Mouse (Mus musculus) lung, postnatal 0 days (tissue): ENCODE data around the gene Rbfox2. TPM values are rescaled to one million over a fixed set of nuclear protein-coding genes. Genes with fewer than 3 reads are reported as not detected.
A peak's percentile ranks its signal among the peaks of the same experiment; 100 is the strongest.

Experiments
- ATAC-seq: fragments of 200-750 bp; cut with Nextera tagmentation; 2 replicates; pipeline ENCODE4 v1.8.0; 2017; ENCODE audit warnings: moderate library complexity
- DNase-seq: peaks from one replicate; pipeline ENCODE4 v3.0.0-alpha.2; 2016; ENCODE audit warnings: low spot score
- H3K27ac ChIP-seq: fragments of 300-500 bp; sonication (generic); 2 replicates; pipeline ENCODE4 v1.5.1; 2014; ENCODE audit warnings: antibody characterized with exemption, mild to moderate bottlenecking, low read length, mixed read lengths
- H3K27me3 ChIP-seq: fragments of 300-500 bp; sonication (generic); replicated peaks from 2 replicates; pipeline ENCODE4 v1.6.1; 2014; ENCODE audit warnings: low read length, mixed read lengths; ENCODE audit not compliant: insufficient read depth
- H3K36me3 ChIP-seq: fragments of 300-500 bp; sonication (generic); 2 replicates; pipeline ENCODE4 v1.6.1; 2014; ENCODE audit warnings: low read length, mixed read lengths; ENCODE audit not compliant: insufficient read depth
- H3K4me1 ChIP-seq: fragments of 300-500 bp; sonication (generic); 2 replicates; pipeline ENCODE4 v1.6.1; 2014; ENCODE audit warnings: antibody characterized with exemption, low read depth, low read length, mixed read lengths; ENCODE audit not compliant: insufficient read depth
- H3K4me2 ChIP-seq: fragments of 300-500 bp; sonication (generic); replicated peaks from 2 replicates; pipeline ENCODE4 v1.6.1; 2014; ENCODE audit warnings: low read depth, mild to moderate bottlenecking, low read length, moderate library complexity, mixed read lengths
- H3K4me3 ChIP-seq: fragments of 300-500 bp; sonication (generic); 2 replicates; pipeline ENCODE4 v1.5.1; 2014; ENCODE audit warnings: low read depth, low read length
- H3K9ac ChIP-seq: fragments of 300-500 bp; sonication (generic); replicated peaks from 2 replicates; pipeline ENCODE4 v1.6.1; 2014; ENCODE audit warnings: low read depth, mild to moderate bottlenecking
- H3K9me3 ChIP-seq: fragments of 300-500 bp; sonication (generic); 2 replicates; pipeline ENCODE4 v1.6.1; 2016; ENCODE audit warnings: low read length, mixed read lengths
- CTCF ChIP-seq: IDR thresholded peaks from 2 replicates; pipeline ENCODE4 v1.5.1; 2016; ENCODE audit warnings: antibody characterized with exemption, mild to moderate bottlenecking
- EP300 ChIP-seq: IDR thresholded peaks from 2 replicates; pipeline ENCODE4 v1.6.1; 2016; ENCODE audit warnings: antibody characterized with exemption, mild to moderate bottlenecking, control low read depth
- WGBS: fragments of 180-500 bp; shearing (Covaris S2); extraction: QIAGEN DNeasy Blood & Tissue Kit; methylation state at CpG from one replicate; pipeline ENCODE4 v1.1.7; 2014; 5-methylcytosine and 5-hydroxymethylcytosine counted together
- polyA plus RNA-seq: library from polyadenylated mRNA; unstranded; fragments of >200 nt; fragmentation: Nextera tagmentation; extraction: Ambion mirVana; gene quantifications from 2 replicates; pipeline ENCODE4 v1.2.1, GENCODE M21; 2015

Gene Rbfox2
- polyA plus RNA-seq, 1 experiment from 2014 or later = 17.4 TPM

GRCm38 (mm10) chr15:77278825-77279224, 28.0 kb downstream of the Rbfox2 start:
- DNase-seq = peak; percentile 77
- ATAC-seq = peak; percentile 31; the same call in 1 of the 2 replicates
- H3K9me3 ChIP-seq = no peaks in the 10 kb centered on the region
- H3K4me3 ChIP-seq = no peak overlapping the region
- 49% methylated on average over 5 of the region's 5 CpGs for WGBS
- no peak overlapping the region for H3K27ac ChIP-seq
- H3K4me1 ChIP-seq = no peaks in the 10 kb centered on the region; the same call in 1 of the 2 replicates
- H3K27me3 ChIP-seq = no peaks in the 10 kb centered on the region
- no peak for TF ChIP-seq CTCF
- TF ChIP-seq EP300 = no peak
- no peak overlapping the region for H3K9ac ChIP-seq
- H3K36me3 ChIP-seq = no peaks in the 10 kb centered on the region
- no peak overlapping the region for H3K4me2 ChIP-seq

- Histone ChIP-seq H3K36me3 (no peaks in the 10 kb centered on the region), H3K9ac (no peak overlapping the region), H3K9me3 (no peaks in the 10 kb centered on the region), H3K4me1 (no peaks in the 10 kb centered on the region; the same call in 1 of the 2 replicates), H3K27ac (peak overlapping the region; percentile 43; the same call in 1 of the 2 replicates), H3K27me3 (no peaks in the 10 kb centered on the region), H3K4me3 (no peak overlapping the region), H3K4me2 (no peak overlapping the region)
- TF ChIP-seq CTCF = peak; percentile 86
- TF ChIP-seq EP300 = no peak
- 27% methylated on average over 3 of the region's 3 CpGs for WGBS
- ATAC-seq = peak; percentile 66
- DNase-seq = peak; percentile 89
These were observed 29.7 kb downstream of the Rbfox2 start for GRCm38 (mm10) chr15:77276838-77277725.

- Histone ChIP-seq H3K36me3 (no peaks in the 10 kb centered on the region), H3K27ac (peak overlapping the region; percentile 43; the same call in 1 of the 2 replicates), H3K9me3 (no peaks in the 10 kb centered on the region), H3K27me3 (no peaks in the 10 kb centered on the region), H3K4me2 (no peak overlapping the region), H3K4me1 (no peaks in the 10 kb centered on the region; the same call in 1 of the 2 replicates), H3K4me3 (no peak overlapping the region), H3K9ac (no peak overlapping the region)
- TF ChIP-seq EP300 = no peak
- ATAC-seq (no peak), DNase-seq (no peak)
- WGBS = 60% methylated on average over 1 of the region's 1 CpGs
These were observed 30.5 kb downstream of the Rbfox2 start for GRCm38 (mm10) chr15:77276300-77276699.

- 59% methylated on average over 2 of the region's 2 CpGs for WGBS
- no peaks in the 10 kb centered on the region for H3K9me3 ChIP-seq
- H3K36me3 ChIP-seq = no peaks in the 10 kb centered on the region
These were observed 31.2 kb downstream of the Rbfox2 start for GRCm38 (mm10) chr15:77275572-77275971.

GRCm38 (mm10) chr15:77273947-77274346, 32.9 kb downstream of the Rbfox2 start:
- Histone ChIP-seq H3K36me3 (no peaks in the 10 kb centered on the region), H3K4me3 (no peak overlapping the region), H3K4me2 (no peak overlapping the region), H3K27ac (no peak overlapping the region), H3K4me1 (no peaks in the 10 kb centered on the region; the same call in 1 of the 2 replicates), H3K9me3 (no peaks in the 10 kb centered on the region), H3K9ac (no peak overlapping the region), H3K27me3 (no peaks in the 10 kb centered on the region)
- DNase-seq = no peak
- 76% methylated on average over 6 of the region's 6 CpGs for WGBS
- no peak for TF ChIP-seq EP300
- TF ChIP-seq CTCF = no peak
- no peak for ATAC-seq

More at GRCm38 (mm10) chr15:77275572-77275971, 31.2 kb downstream of the Rbfox2 start:
- no peaks in the 10 kb centered on the region for H3K27me3 ChIP-seq
- H3K9ac ChIP-seq = no peak overlapping the region
- no peaks in the 10 kb centered on the region; the same call in 1 of the 2 replicates for H3K4me1 ChIP-seq
- DNase-seq = peak; percentile 65
- peak overlapping the region; percentile 43; the same call in 1 of the 2 replicates for H3K27ac ChIP-seq
- ATAC-seq = peak; percentile 55
- TF ChIP-seq EP300 (no peak), CTCF (no peak)
- H3K4me2 ChIP-seq = no peak overlapping the region
- no peak overlapping the region for H3K4me3 ChIP-seq

GRCm38 (mm10) chr15:77271285-77271684, 35.5 kb downstream of the Rbfox2 start:
- DNase-seq = no peak

More at GRCm38 (mm10) chr15:77271285-77271684, 35.5 kb downstream of the Rbfox2 start:
- Histone ChIP-seq H3K27me3 (no peaks in the 10 kb centered on the region), H3K9me3 (no peaks in the 10 kb centered on the region), H3K9ac (no peak overlapping the region), H3K4me2 (no peak overlapping the region), H3K36me3 (no peaks in the 10 kb centered on the region), H3K4me3 (no peak overlapping the region), H3K27ac (no peak overlapping the region), H3K4me1 (no peaks in the 10 kb centered on the region; the same call in 1 of the 2 replicates)
- WGBS = 98% methylated on average over 5 of the region's 5 CpGs
- no peak for ATAC-seq
- TF ChIP-seq CTCF = no peak; the same call in 1 of the 2 replicates
- TF ChIP-seq EP300 = no peak
